Mouse (Mus musculus): ENCODE data around the gene Arid5b. TPM values are rescaled to one million over a fixed set of nuclear protein-coding genes. Genes with fewer than 3 reads are reported as not detected.

Arid5b gene
- polyA plus RNA-seq, 1 experiment from 2014 or later = 42.1 TPM

DNA sequence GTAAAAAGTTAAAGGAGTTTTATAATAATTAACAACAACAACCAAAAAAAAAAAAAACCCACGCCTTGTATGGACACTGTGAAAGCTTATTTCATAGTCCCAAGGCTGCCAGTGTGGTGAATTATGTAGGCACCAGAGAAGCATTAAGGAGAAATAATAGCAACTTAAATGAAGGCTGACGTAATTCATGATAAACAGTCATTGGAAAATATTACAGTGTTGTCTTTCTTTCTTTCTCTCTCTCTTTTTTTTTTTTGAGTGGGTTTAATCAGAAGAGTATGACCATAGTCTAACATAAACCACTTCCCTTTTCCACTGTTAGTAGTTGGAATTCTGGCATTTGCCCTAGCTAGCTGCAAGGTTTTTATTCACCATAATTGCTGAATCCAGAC is 111.8 kb downstream of the Arid5b start:
- Histone ChIP-seq H3K27me3 (ENCODE audit: control insufficient read depth, insufficient read depth, low read length) (no peaks in the 10 kb centered on the region), H3K4me2 (ENCODE audit: low read depth, severe bottlenecking) (no peak overlapping the region), H3K36me3 (ENCODE audit: control insufficient read depth, insufficient read depth, low read length) (no peaks in the 10 kb centered on the region), H3K4me1 (ENCODE audit: control insufficient read depth, insufficient read depth, low read length) (peaks cover 20% of the 10 kb centered on the region), H3K9ac (ENCODE audit: low read length) (no peak overlapping the region), H3K27ac (replicated peaks; ENCODE audit: low read depth, low read length) (no peak overlapping the region), H3K9me3 (ENCODE audit: control insufficient read depth, low read length) (no peaks in the 10 kb centered on the region), H3K4me3 (ENCODE audit: low read depth, low read length) (no peak overlapping the region)
- ATAC-seq (ENCODE audit: insufficient number of reproducible peaks, low FRiP score, low TSS enrichment, low read depth) = no peak
- WGBS = 56% methylated on average over 2 of the region's 2 CpGs
- no peak for DNase-seq (ENCODE audit: low spot score)

DNA sequence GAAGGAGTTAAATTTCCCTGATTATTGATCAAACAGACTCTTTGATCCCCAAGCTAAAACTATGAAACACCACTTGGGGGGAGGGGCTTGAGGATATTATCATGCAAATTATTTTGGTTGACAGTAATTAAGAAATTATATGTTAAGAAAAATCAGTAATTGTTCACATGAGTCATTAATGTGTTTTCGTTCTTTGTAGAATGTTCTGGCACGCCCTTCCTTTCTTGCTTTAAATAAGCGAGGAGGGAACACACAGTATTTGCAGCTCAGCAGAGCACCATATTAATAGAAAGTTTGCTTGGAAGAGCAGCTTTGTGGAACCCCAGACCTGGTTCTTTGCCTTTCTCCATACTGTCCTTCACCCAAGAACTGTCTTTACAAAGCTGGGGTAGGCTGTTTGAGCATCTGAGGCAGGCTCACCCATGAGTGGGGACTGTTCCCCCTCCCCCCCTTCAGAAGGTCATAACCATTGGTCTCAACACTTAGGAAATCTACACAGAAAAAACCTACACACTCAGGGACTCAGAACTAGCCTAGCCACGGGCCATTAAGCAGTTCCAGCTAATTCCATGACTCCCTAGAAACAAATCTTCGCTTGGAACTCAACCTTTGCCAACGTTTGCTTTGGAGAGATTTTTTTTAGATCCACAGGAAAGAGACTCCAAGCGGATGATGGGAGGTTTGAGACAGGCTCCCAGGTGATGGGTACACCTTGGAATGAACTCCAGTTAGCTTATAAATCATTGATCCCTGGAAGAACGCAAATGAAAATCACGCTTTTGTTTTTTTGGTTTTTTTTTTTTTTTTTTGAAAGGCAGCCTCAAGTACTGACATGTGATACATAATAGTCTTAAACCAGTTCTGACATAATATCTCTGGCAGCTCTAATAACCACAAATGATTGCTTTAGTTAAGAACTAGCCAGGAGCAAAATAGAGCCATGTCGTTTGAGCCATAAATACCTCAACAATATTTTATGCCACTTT is 112.5 kb downstream of the Arid5b start:
- no peak for ATAC-seq (ENCODE audit: insufficient number of reproducible peaks, low FRiP score, low TSS enrichment, low read depth)
- WGBS = 43% methylated on average over 10 of the region's 10 CpGs
- peaks cover 20% of the 10 kb centered on the region for H3K4me1 ChIP-seq (ENCODE audit: control insufficient read depth, insufficient read depth, low read length)

DNA sequence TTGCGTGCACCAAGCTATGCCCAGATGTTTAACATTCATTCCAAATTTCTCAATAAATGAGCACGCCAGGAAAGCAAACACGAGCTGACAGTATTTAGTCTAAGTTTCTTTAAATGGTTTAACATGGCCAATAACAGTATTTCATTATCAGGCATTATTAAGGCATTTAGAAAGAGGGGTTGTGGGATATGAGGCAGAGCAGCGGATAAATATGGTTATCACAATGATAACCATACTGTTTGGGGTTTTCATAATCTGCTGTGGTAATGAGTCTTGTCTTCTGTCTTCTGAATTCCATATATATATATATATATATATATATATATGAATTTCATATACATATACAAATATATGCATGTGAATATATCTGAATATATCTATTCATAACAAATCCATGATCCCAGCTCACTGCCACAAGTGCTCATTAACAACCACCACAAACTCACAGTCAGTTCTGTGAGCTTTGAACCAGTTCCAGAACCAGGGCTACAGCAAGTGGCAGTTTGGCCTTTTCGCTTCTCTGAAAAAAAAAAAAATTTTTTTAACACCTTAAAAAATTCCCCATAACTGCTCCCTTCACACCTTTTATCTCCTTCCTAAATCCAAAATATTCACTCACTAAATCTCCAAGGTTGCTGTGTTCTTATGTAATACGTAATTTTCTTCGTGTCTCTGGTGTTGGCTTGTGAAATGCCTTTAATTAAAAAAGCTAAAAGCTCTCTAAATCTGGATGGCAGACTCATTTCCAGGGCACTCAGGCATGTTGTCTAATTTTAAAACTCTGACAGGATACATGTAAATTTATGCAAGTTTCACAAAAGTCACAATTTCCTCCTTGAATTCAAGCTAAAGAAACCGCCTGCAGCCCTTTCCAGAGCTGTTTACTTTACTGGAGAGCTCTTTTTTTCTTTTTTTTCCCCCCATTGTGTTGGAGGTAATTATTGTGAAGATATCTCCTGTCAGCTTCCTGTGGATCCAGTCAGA is 113.5 kb downstream of the Arid5b start:
- no peak for DNase-seq (ENCODE audit: low spot score)
- Histone ChIP-seq H3K9me3 (ENCODE audit: control insufficient read depth, low read length) (no peaks in the 10 kb centered on the region), H3K36me3 (ENCODE audit: control insufficient read depth, insufficient read depth, low read length) (no peaks in the 10 kb centered on the region), H3K27ac (replicated peaks; ENCODE audit: low read depth, low read length) (no peak overlapping the region), H3K4me2 (ENCODE audit: low read depth, severe bottlenecking) (no peak overlapping the region), H3K27me3 (ENCODE audit: control insufficient read depth, insufficient read depth, low read length) (no peaks in the 10 kb centered on the region), H3K9ac (ENCODE audit: low read length) (no peak overlapping the region), H3K4me3 (ENCODE audit: low read depth, low read length) (no peak overlapping the region), H3K4me1 (ENCODE audit: control insufficient read depth, insufficient read depth, low read length) (peaks cover 20% of the 10 kb centered on the region)
- no peak for ATAC-seq (ENCODE audit: insufficient number of reproducible peaks, low FRiP score, low TSS enrichment, low read depth)
- WGBS = 76% methylated on average over 8 of the region's 8 CpGs

More for the DNA sequence above, 112.5 kb downstream of the Arid5b start:
- no peak overlapping the region for H3K9ac ChIP-seq (ENCODE audit: low read length)
- H3K27me3 ChIP-seq (ENCODE audit: control insufficient read depth, insufficient read depth, low read length) = no peaks in the 10 kb centered on the region
- no peak overlapping the region for H3K4me3 ChIP-seq (ENCODE audit: low read depth, low read length)
- no peak overlapping the region for H3K4me2 ChIP-seq (ENCODE audit: low read depth, severe bottlenecking)
- no peak overlapping the region; the same call in 1 of the 2 replicates for H3K27ac ChIP-seq (replicated peaks; ENCODE audit: low read depth, low read length)
- DNase-seq (ENCODE audit: low spot score) = no peak
- H3K9me3 ChIP-seq (ENCODE audit: control insufficient read depth, low read length) = no peaks in the 10 kb centered on the region
- no peaks in the 10 kb centered on the region for H3K36me3 ChIP-seq (ENCODE audit: control insufficient read depth, insufficient read depth, low read length)

DNA sequence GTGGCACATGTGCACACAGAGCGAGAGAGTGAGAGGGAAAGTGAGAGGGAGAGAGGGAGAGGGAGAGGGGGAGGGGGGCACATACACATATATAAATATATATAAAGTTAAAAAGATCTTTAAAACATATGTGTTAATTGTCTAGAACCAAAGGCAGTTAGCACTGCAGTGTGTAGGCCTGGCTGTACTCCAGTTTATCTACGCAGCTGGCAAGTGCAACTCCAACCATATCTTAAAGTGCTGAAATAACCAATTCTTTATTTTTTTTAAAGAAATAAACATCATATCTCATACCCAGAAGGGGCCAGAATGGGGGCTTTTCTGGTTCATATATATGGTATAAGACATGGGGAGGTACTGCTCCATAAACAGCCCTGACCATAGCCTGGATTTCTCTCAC is 114.4 kb downstream of the Arid5b start:
- DNase-seq (ENCODE audit: low spot score) (no peak), ATAC-seq (ENCODE audit: insufficient number of reproducible peaks, low FRiP score, low TSS enrichment, low read depth) (no peak)
- Histone ChIP-seq H3K4me1 (ENCODE audit: control insufficient read depth, insufficient read depth, low read length) (peaks cover 18% of the 10 kb centered on the region), H3K9ac (ENCODE audit: low read length) (no peak overlapping the region), H3K27me3 (ENCODE audit: control insufficient read depth, insufficient read depth, low read length) (no peaks in the 10 kb centered on the region), H3K27ac (replicated peaks; ENCODE audit: low read depth, low read length) (no peak overlapping the region), H3K4me2 (ENCODE audit: low read depth, severe bottlenecking) (no peak overlapping the region), H3K9me3 (ENCODE audit: control insufficient read depth, low read length) (no peaks in the 10 kb centered on the region), H3K4me3 (ENCODE audit: low read depth, low read length) (no peak overlapping the region), H3K36me3 (ENCODE audit: control insufficient read depth, insufficient read depth, low read length) (no peaks in the 10 kb centered on the region)
- WGBS = 94% methylated on average over 2 of the region's 2 CpGs

DNA sequence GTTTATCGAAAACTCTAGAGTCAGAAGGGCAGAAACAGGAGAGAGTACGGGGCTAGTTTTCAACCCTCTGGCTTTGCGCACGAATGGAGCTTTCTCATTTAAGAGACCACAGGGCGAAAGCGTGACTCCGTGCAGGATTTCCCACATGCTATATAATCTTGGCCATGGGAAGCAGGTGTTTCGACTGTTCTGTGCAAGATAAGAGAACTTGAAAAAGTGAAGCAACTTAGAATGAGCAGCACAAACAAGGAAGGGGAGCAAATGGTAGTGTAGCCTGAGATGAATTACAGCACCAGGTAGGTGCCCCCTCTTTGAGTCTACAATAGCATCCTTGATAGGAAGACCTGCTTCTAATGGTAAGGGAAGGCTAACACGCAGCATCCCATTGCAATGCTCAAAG is 118.8 kb downstream of the Arid5b start:
- no peak for ATAC-seq (ENCODE audit: insufficient number of reproducible peaks, low FRiP score, low TSS enrichment, low read depth)
- WGBS = 96% methylated on average over 9 of the region's 9 CpGs

DNA sequence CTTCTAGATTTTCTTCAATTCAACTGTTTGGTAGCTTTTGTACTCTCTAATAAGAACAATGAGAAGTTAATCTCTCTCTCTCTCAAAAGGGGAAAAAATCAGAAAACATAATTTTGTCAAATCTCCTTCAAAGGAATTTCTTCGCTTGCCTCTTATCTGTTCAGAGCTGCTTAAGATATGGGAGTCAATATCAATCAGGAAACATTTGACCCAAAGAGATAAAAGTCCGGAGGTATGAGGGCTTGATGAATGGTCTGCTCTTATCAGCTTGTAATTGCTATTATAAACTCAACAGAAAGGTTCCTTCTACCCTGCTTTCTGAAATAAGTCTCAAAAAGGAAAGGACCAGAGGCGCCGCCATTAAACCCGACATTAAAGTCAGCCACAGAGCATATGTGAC is 120.0 kb downstream of the Arid5b start:
- Histone ChIP-seq H3K9me3 (ENCODE audit: control insufficient read depth, low read length) (no peaks in the 10 kb centered on the region), H3K4me2 (ENCODE audit: low read depth, severe bottlenecking) (no peak overlapping the region), H3K4me3 (ENCODE audit: low read depth, low read length) (no peak overlapping the region), H3K27ac (replicated peaks; ENCODE audit: low read depth, low read length) (no peak overlapping the region), H3K4me1 (ENCODE audit: control insufficient read depth, insufficient read depth, low read length) (peaks cover 10% of the 10 kb centered on the region), H3K9ac (ENCODE audit: low read length) (no peak overlapping the region), H3K27me3 (ENCODE audit: control insufficient read depth, insufficient read depth, low read length) (no peaks in the 10 kb centered on the region), H3K36me3 (ENCODE audit: control insufficient read depth, insufficient read depth, low read length) (no peaks in the 10 kb centered on the region)
- ATAC-seq (ENCODE audit: insufficient number of reproducible peaks, low FRiP score, low TSS enrichment, low read depth) (no peak), DNase-seq (ENCODE audit: low spot score) (no peak)
- 79% methylated on average over 5 of the region's 5 CpGs for WGBS

More for the DNA sequence above, 118.8 kb downstream of the Arid5b start:
- Histone ChIP-seq H3K4me2 (ENCODE audit: low read depth, severe bottlenecking) (no peak overlapping the region), H3K9ac (ENCODE audit: low read length) (no peak overlapping the region), H3K36me3 (ENCODE audit: control insufficient read depth, insufficient read depth, low read length) (no peaks in the 10 kb centered on the region), H3K9me3 (ENCODE audit: control insufficient read depth, low read length) (no peaks in the 10 kb centered on the region), H3K27me3 (ENCODE audit: control insufficient read depth, insufficient read depth, low read length) (no peaks in the 10 kb centered on the region), H3K27ac (replicated peaks; ENCODE audit: low read depth, low read length) (no peak overlapping the region), H3K4me1 (ENCODE audit: control insufficient read depth, insufficient read depth, low read length) (peaks cover 10% of the 10 kb centered on the region), H3K4me3 (ENCODE audit: low read depth, low read length) (no peak overlapping the region)
- DNase-seq (ENCODE audit: low spot score) = no peak

DNA sequence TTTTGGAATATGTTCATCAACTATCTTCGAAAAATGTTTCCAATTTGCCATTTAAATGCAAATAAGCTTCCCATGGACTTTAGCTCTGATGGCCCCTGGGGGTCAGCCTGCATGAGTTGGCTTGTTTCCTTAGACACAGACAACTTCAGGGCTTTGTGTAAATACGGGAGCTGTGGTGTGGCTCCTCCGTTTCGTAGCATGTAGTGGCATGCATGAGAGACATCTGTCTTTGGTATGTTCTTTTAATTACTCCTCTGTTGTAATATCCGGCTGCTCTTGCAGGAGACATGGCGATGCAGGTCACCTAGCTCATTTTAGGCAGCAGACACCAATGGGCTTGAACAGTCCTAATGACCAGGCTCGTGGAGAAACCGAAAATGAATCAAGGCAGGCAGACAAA is 121.0 kb downstream of the Arid5b start:
- H3K9ac ChIP-seq (ENCODE audit: low read length) = no peak overlapping the region
- 0 out of 2 replicates have a peak overlapping the region, but pooled peaks have one; percentile 8 for H3K4me2 ChIP-seq (ENCODE audit: low read depth, severe bottlenecking)
- peaks cover 10% of the 10 kb centered on the region for H3K4me1 ChIP-seq (ENCODE audit: control insufficient read depth, insufficient read depth, low read length)
- DNase-seq (ENCODE audit: low spot score) (no peak), ATAC-seq (ENCODE audit: insufficient number of reproducible peaks, low FRiP score, low TSS enrichment, low read depth) (no peak)
- WGBS = 37% methylated on average over 8 of the region's 8 CpGs
- no peak overlapping the region for H3K27ac ChIP-seq (replicated peaks; ENCODE audit: low read depth, low read length)
- no peaks in the 10 kb centered on the region for H3K27me3 ChIP-seq (ENCODE audit: control insufficient read depth, insufficient read depth, low read length)
- no peaks in the 10 kb centered on the region for H3K36me3 ChIP-seq (ENCODE audit: control insufficient read depth, insufficient read depth, low read length)
- no peaks in the 10 kb centered on the region for H3K9me3 ChIP-seq (ENCODE audit: control insufficient read depth, low read length)
- no peak overlapping the region for H3K4me3 ChIP-seq (ENCODE audit: low read depth, low read length)

DNA sequence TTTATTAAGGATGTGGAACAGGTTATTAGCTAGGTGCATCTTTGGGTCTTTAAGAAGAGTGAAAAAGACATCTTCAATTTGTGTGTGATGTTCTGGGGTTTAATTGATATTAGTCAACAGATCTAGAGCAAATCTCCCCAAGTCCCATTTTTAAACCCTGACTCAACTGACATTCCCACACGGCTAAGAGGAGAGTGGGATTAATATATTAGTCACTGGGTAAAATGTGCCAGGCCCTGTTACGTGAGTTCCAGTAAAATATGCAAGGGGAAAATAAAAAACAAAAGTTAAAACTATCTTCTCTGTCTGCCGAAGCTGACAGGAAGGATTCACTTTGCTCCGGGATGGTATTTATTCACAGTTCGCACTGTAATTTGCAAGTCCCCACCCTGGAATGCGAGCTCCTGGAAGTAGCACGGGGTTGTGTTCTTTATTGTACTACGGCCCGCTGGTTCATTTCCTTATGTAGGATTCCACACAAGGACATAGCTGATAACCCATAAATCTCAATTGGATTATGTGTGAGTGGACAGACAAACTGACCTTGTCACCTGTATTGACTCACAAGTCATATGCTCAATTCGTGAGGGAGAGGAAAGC is 121.8 kb downstream of the Arid5b start:
- Histone ChIP-seq H3K36me3 (ENCODE audit: control insufficient read depth, insufficient read depth, low read length) (no peaks in the 10 kb centered on the region), H3K9ac (ENCODE audit: low read length) (no peak overlapping the region), H3K4me2 (ENCODE audit: low read depth, severe bottlenecking) (no peak overlapping the region), H3K27ac (replicated peaks; ENCODE audit: low read depth, low read length) (no peak overlapping the region), H3K4me3 (ENCODE audit: low read depth, low read length) (no peak overlapping the region), H3K27me3 (ENCODE audit: control insufficient read depth, insufficient read depth, low read length) (no peaks in the 10 kb centered on the region), H3K4me1 (ENCODE audit: control insufficient read depth, insufficient read depth, low read length) (peaks cover 10% of the 10 kb centered on the region), H3K9me3 (ENCODE audit: control insufficient read depth, low read length) (no peaks in the 10 kb centered on the region)
- 44% methylated on average over 10 of the region's 10 CpGs for WGBS
- DNase-seq (ENCODE audit: low spot score) (no peak), ATAC-seq (ENCODE audit: insufficient number of reproducible peaks, low FRiP score, low TSS enrichment, low read depth) (no peak)
